Mouse (Mus musculus): ENCODE data around the gene Cpm. TPM values are rescaled to one million over a fixed set of nuclear protein-coding genes. Genes with fewer than 3 reads are reported as not detected.

Gene Cpm
- total RNA-seq, 1 experiment: 4.8 TPM

DNA sequence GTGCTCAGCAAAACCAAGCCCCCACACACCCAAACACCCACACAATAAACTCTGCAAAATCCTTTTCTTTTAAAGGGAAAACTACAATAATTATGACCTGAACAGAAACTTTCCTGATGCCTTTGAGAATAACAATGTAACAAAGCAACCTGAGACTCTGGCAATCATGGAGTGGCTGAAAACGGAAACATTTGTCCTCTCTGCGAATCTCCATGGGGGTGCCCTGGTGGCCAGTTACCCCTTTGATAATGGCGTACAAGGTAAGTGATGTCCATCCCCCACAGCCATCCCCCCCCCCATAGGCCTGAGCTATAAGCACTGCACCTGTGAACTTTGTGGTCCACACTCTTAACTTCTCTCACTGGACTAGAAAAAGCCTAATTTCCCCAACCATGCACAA lies 40.8 kb downstream of the Cpm start:
- no peaks in the 10 kb centered on the region for H3K36me3 ChIP-seq (ENCODE audit: control insufficient read depth, insufficient read depth, low read length, poor library complexity, severe bottlenecking)
- no peaks in the 10 kb centered on the region for H3K9me3 ChIP-seq (ENCODE audit: control insufficient read depth, insufficient read depth, low read depth, low read length)
- in situ Hi-C loops (cut with MboI; ENCODE audit: low sequenced_read_pairs in 2 of 2, unreplicated experiment in 2 of 2): loop anchor here in 1 of 2 experiments (10.0 kb wide), 1 partner anchor 215 kb away; no protein-coding TSS in a partner anchor
- H3K4me1 ChIP-seq (ENCODE audit: control insufficient read depth in 2 of 2, insufficient read depth in 2 of 2, low read length in 2 of 2, poor library complexity in 1 of 2): peaks cover 0 to under 1% of the 10 kb centered on the region in 2 experiments; a peak in 2 of 4 replicates
- no peak overlapping the region for H3K9ac ChIP-seq (ENCODE audit: insufficient read depth, low read depth, low read length, poor library complexity, severe bottlenecking)
- no peak overlapping the region for H3K27ac ChIP-seq (ENCODE audit: insufficient read depth, low read depth, low read length, poor library complexity, severe bottlenecking)
- no peak for DNase-seq (ENCODE audit: low read depth, low spot score)
- no peak for TF ChIP-seq CHD2 (IDR thresholded peaks at IDR 0.05; ENCODE audit: low read depth, low read length)
- TF ChIP-seq ZNF384 (IDR thresholded peaks at IDR 0.05; ENCODE audit: low read depth, low read length): no peak
- no peak for TF ChIP-seq HCFC1 (IDR thresholded peaks at IDR 0.05; ENCODE audit: borderline replicate concordance, insufficient read depth, low read length)
- TF ChIP-seq ZC3H11A (IDR thresholded peaks at IDR 0.05; ENCODE audit: borderline replicate concordance, low read depth, low read length): no peak
- TF ChIP-seq MAFK (IDR thresholded peaks at IDR 0.05; ENCODE audit: insufficient read depth, low read depth, low read length): no peak
- H3K4me3 ChIP-seq (ENCODE audit: insufficient read depth in 1 of 2, low read depth in 1 of 2, low read length in 2 of 2, poor library complexity in 1 of 2, severe bottlenecking in 1 of 2): no peak overlapping the region

DNA sequence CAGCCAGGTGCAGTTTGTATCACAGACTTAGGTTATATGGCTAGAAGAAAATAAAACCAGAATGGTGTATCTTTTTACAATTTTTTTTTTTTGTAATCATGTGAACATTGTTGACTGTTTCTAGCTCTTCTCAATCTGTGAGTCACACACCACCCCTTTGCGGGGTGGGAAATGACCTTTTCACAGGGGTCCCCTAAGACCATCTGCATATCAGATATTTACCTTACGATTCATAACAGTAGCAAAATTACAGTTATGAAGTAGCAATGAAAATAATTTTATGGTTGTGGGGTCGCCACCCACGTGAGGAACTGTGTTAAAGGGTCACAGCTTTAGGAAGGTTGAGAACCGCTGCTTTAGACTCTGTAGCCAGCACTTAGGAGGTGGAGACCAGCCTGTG lies 41.5 kb downstream of the Cpm start:
- no peak for DNase-seq (ENCODE audit: low read depth, low spot score)
- Histone ChIP-seq H3K9ac (ENCODE audit: insufficient read depth, low read depth, low read length, poor library complexity, severe bottlenecking) (no peak overlapping the region), H3K27ac (ENCODE audit: insufficient read depth, low read depth, low read length, poor library complexity, severe bottlenecking) (no peak overlapping the region), H3K4me1 (ENCODE audit: control insufficient read depth in 2 of 2, insufficient read depth in 2 of 2, low read length in 2 of 2, poor library complexity in 1 of 2) (no peaks in the 10 kb centered on the region), H3K9me3 (ENCODE audit: control insufficient read depth, insufficient read depth, low read depth, low read length) (no peaks in the 10 kb centered on the region), H3K4me3 (ENCODE audit: insufficient read depth in 1 of 2, low read depth in 1 of 2, low read length in 2 of 2, poor library complexity in 1 of 2, severe bottlenecking in 1 of 2) (no peak overlapping the region), H3K36me3 (ENCODE audit: control insufficient read depth, insufficient read depth, low read length, poor library complexity, severe bottlenecking) (no peaks in the 10 kb centered on the region)
- in situ Hi-C loops (cut with MboI; ENCODE audit: low sequenced_read_pairs in 2 of 2, unreplicated experiment in 2 of 2): loop anchor here in 1 of 2 experiments (10.0 kb wide), 1 partner anchor 216 kb away; no protein-coding TSS in a partner anchor
- TF ChIP-seq CHD2 (IDR thresholded peaks at IDR 0.05; ENCODE audit: low read depth, low read length) (no peak), HCFC1 (IDR thresholded peaks at IDR 0.05; ENCODE audit: borderline replicate concordance, insufficient read depth, low read length) (no peak), ZNF384 (IDR thresholded peaks at IDR 0.05; ENCODE audit: low read depth, low read length) (no peak), MAFK (IDR thresholded peaks at IDR 0.05; ENCODE audit: insufficient read depth, low read depth, low read length) (no peak), ZC3H11A (IDR thresholded peaks at IDR 0.05; ENCODE audit: borderline replicate concordance, low read depth, low read length) (no peak)

DNA sequence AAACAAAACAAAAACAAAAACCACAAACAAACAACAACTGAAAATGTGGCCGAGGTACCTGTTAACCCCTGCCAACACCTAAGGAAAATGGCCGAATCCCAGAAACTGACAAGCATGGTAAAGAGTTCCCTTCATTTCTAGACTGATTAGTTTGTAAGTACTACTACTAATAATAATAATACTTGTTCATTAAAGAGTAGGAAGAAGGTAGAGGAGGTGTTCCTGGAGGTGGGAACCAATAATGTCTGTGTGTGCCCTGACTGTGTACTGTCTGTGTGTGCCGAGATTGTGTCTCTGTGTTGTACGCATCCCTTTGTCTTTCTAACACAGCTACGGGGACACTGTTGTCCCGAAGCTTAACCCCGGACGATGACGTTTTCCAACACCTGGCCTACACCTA lies 42.0 kb downstream of the Cpm start:
- Histone ChIP-seq H3K4me3 (ENCODE audit: insufficient read depth in 1 of 2, low read depth in 1 of 2, low read length in 2 of 2, poor library complexity in 1 of 2, severe bottlenecking in 1 of 2) (no peak overlapping the region), H3K9me3 (ENCODE audit: control insufficient read depth, insufficient read depth, low read depth, low read length) (no peaks in the 10 kb centered on the region), H3K27ac (ENCODE audit: insufficient read depth, low read depth, low read length, poor library complexity, severe bottlenecking) (no peak overlapping the region), H3K36me3 (ENCODE audit: control insufficient read depth, insufficient read depth, low read length, poor library complexity, severe bottlenecking) (no peaks in the 10 kb centered on the region), H3K9ac (ENCODE audit: insufficient read depth, low read depth, low read length, poor library complexity, severe bottlenecking) (no peak overlapping the region), H3K4me1 (ENCODE audit: control insufficient read depth in 2 of 2, insufficient read depth in 2 of 2, low read length in 2 of 2, poor library complexity in 1 of 2) (no peaks in the 10 kb centered on the region)
- in situ Hi-C loops (cut with MboI; ENCODE audit: low sequenced_read_pairs in 2 of 2, unreplicated experiment in 2 of 2): loop anchor here in 1 of 2 experiments (10.0 kb wide), 1 partner anchor 216 kb away; no protein-coding TSS in a partner anchor
- no peak for DNase-seq (ENCODE audit: low read depth, low spot score)
- TF ChIP-seq ZC3H11A (IDR thresholded peaks at IDR 0.05; ENCODE audit: borderline replicate concordance, low read depth, low read length): no peak
- TF ChIP-seq MAFK (IDR thresholded peaks at IDR 0.05; ENCODE audit: insufficient read depth, low read depth, low read length): no peak
- TF ChIP-seq ZNF384 (IDR thresholded peaks at IDR 0.05; ENCODE audit: low read depth, low read length): no peak
- no peak for TF ChIP-seq CHD2 (IDR thresholded peaks at IDR 0.05; ENCODE audit: low read depth, low read length)
- no peak for TF ChIP-seq HCFC1 (IDR thresholded peaks at IDR 0.05; ENCODE audit: borderline replicate concordance, insufficient read depth, low read length)

DNA sequence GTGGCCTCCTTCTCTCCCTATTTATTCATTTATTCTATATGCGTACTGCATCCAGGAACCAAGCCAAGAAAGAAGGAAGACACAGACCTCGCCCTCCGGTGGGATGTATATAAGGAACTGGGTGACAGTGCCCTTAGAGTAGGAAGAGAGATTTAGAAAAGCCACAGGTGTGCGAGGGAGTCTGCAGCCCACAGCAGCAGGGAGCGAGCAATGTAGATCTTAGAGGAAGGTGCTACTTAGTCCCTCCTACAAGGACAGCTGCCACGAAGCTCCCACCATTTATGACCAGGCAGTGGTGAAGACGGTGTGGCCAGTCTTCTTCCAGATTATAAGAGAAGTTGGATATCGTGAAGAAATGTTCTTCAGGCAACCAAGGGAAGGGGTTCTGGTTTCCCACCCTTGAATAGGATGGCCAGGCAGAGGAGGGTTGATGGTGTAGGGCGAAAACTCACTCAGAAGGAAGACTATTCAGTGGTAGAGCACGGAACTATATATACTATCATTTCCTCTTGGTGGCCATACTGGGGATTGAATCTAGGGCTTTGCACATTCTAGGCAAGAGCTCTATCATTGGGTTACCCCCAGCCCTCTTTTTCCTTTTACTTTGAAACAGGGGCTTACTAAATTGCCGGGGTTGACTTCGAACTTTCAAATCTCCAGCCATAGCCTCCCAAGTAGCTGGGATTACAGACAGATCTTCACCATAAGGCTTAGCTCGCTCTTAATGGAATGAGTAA lies 42.8 kb downstream of the Cpm start:
- TF ChIP-seq MAFK (IDR thresholded peaks at IDR 0.05; ENCODE audit: insufficient read depth, low read depth, low read length): no peak
- no peak for TF ChIP-seq ZC3H11A (IDR thresholded peaks at IDR 0.05; ENCODE audit: borderline replicate concordance, low read depth, low read length)
- TF ChIP-seq CHD2 (IDR thresholded peaks at IDR 0.05; ENCODE audit: low read depth, low read length): no peak
- TF ChIP-seq ZNF384 (IDR thresholded peaks at IDR 0.05; ENCODE audit: low read depth, low read length): no peak
- TF ChIP-seq HCFC1 (IDR thresholded peaks at IDR 0.05; ENCODE audit: borderline replicate concordance, insufficient read depth, low read length): no peak
- in situ Hi-C loops (cut with MboI; ENCODE audit: low sequenced_read_pairs in 2 of 2, unreplicated experiment in 2 of 2): loop anchor here in 1 of 2 experiments (10.0 kb wide), 1 partner anchor 217 kb away; no protein-coding TSS in a partner anchor
- DNase-seq (ENCODE audit: low read depth, low spot score): no peak

More for the DNA sequence above, 42.8 kb downstream of the Cpm start:
- Histone ChIP-seq H3K4me1 (ENCODE audit: control insufficient read depth in 2 of 2, insufficient read depth in 2 of 2, low read length in 2 of 2, poor library complexity in 1 of 2) (no peaks in the 10 kb centered on the region), H3K4me3 (ENCODE audit: insufficient read depth in 1 of 2, low read depth in 1 of 2, low read length in 2 of 2, poor library complexity in 1 of 2, severe bottlenecking in 1 of 2) (no peak overlapping the region), H3K36me3 (ENCODE audit: control insufficient read depth, insufficient read depth, low read length, poor library complexity, severe bottlenecking) (no peaks in the 10 kb centered on the region), H3K9me3 (ENCODE audit: control insufficient read depth, insufficient read depth, low read depth, low read length) (no peaks in the 10 kb centered on the region), H3K27ac (ENCODE audit: insufficient read depth, low read depth, low read length, poor library complexity, severe bottlenecking) (no peak overlapping the region), H3K9ac (ENCODE audit: insufficient read depth, low read depth, low read length, poor library complexity, severe bottlenecking) (no peak overlapping the region)
